Mouse (Mus musculus) liver, postnatal 0 days (tissue): ENCODE data around the gene Rnf181.
A peak's percentile ranks its signal among the peaks of the same experiment; 100 is the strongest.

Source experiments
- CTCF ChIP-seq: sonication (generic); IDR thresholded peaks from 2 replicates; pipeline ENCODE4 v1.5.1; 2016; ENCODE audit warnings: antibody characterized with exemption, low read depth
- EP300 ChIP-seq: IDR thresholded peaks from 2 replicates; pipeline ENCODE4 v1.6.1; 2016; ENCODE audit warnings: antibody characterized with exemption, low read depth, mild to moderate bottlenecking

DNA sequence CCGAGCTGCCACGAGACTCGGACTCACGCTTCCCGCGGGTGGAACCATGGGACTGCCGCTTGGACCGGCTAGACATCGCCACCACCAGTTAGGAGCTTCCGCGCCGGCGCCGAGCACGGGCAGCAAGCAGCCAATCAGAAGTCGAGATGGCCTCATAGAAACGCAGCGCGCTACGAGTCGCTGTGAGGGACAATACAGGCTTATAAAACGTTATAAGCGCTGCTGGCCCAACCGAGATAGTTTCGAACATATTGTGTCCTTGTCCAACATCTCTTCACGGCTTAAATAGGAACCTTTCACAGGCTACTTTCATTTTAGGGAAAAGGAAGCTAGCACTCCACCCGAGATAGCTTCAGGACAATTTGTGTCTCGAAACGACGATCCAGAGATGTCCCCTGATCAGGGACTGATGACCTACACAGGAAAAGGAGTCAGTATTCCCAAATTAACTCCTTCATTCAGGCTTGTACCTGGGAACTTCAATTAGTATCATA is 21.6 kb downstream of the Rnf181 start, which contains the start of gene Usp39:
- TF ChIP-seq CTCF (peak; percentile 26; the same call in 1 of the 2 replicates), EP300 (peak; percentile 73; the same call in 1 of the 2 replicates)
